Mouse (Mus musculus): ENCODE data around the gene Gm11567.
"Not testable (repeated sequence)": the region's sequence is repeated elsewhere in the genome, so short reads cannot be mapped to it uniquely, and the experiment has no call there.

The Gm11567 gene

GRCm38 (mm10) chr11:99878887-99879286 is at the start of gene Gm11567:
Gene Gm11567, plus strand, starts transcription at chr11:99879187.
- not testable (repeated sequence) for DNase-seq

- no peak for DNase-seq
These were observed 41.0 kb upstream of the Gm11567 start, which contains the start of gene 2300003K06Rik for GRCm38 (mm10) chr11:99837966-99838365. Gene 2300003K06Rik, minus strand, starts transcription at chr11:99838066.

GRCm38 (mm10) chr11:99842185-99842584 is 36.8 kb upstream of the Gm11567 start:
- DNase-seq = no peak

- no peak for DNase-seq
These were observed 32.2 kb upstream of the Gm11567 start for GRCm38 (mm10) chr11:99846746-99847145.

- no peak for DNase-seq
These were observed 27.5 kb upstream of the Gm11567 start, which contains the start of gene Krtap4-16 for GRCm38 (mm10) chr11:99851508-99851907. Gene Krtap4-16, minus strand, starts transcription at chr11:99851608.

GRCm38 (mm10) chr11:99854121-99854520 is 24.9 kb upstream of the Gm11567 start:
- no peak for DNase-seq

- DNase-seq = no peak
These were observed 21.4 kb upstream of the Gm11567 start, which contains the start of gene Gm11568 for GRCm38 (mm10) chr11:99857617-99858016. Gene Gm11568, plus strand, starts transcription at chr11:99857917.

GRCm38 (mm10) chr11:99858761-99859160 is 20.2 kb upstream of the Gm11567 start:
- DNase-seq = no peak

GRCm38 (mm10) chr11:99864176-99864575 is 14.8 kb upstream of the Gm11567 start, which contains the start of gene Gm11559:
Gene Gm11559, plus strand, starts transcription at chr11:99864476.
- DNase-seq = not testable (repeated sequence)

- DNase-seq = not testable (repeated sequence)
These were observed 5.9 kb upstream of the Gm11567 start, which contains the start of gene Krtap9-1 for GRCm38 (mm10) chr11:99873089-99873488. Gene Krtap9-1, plus strand, starts transcription at chr11:99873389.

- DNase-seq = no peak
These were observed 28.6 kb downstream of the Gm11567 start, which contains the start of gene Krtap31-1 for GRCm38 (mm10) chr11:99907620-99908019. Gene Krtap31-1, plus strand, starts transcription at chr11:99907920.

- DNase-seq = no peak
These were observed 35.5 kb downstream of the Gm11567 start, which contains the start of gene Gm11565 for GRCm38 (mm10) chr11:99914451-99914850. Gene Gm11565, plus strand, starts transcription at chr11:99914751.

Data from thymus, postnatal 4 days (tissue).